Mouse (Mus musculus) spleen, adult 12 weeks (tissue): ENCODE data around the gene Drosha.

Source experiments
- DNase-seq: peaks from one replicate; pipeline ENCODE4 v3.0.0; 2022; ENCODE audit warnings: low spot score

The Drosha gene

DNA sequence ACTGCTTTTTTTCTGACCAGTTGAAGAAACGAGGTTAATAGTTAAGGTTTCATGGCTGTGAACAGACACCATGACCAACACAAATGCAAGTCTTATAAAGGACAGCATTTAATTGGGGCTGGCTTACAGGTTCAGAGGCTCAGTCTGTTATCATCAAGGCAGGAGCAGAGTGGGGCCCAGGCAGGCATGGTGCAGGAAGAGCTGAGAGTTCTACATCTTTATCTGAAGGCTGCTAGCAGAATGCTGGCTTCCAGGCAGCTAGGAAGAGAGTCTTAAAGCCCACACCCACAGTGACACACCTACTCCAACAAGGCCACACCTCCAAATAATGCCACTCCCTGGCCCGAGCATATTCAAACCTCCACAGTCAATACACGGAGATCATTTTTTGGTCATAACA is 112.7 kb downstream of the Drosha start:
- DNase-seq = peak; percentile 2

DNA sequence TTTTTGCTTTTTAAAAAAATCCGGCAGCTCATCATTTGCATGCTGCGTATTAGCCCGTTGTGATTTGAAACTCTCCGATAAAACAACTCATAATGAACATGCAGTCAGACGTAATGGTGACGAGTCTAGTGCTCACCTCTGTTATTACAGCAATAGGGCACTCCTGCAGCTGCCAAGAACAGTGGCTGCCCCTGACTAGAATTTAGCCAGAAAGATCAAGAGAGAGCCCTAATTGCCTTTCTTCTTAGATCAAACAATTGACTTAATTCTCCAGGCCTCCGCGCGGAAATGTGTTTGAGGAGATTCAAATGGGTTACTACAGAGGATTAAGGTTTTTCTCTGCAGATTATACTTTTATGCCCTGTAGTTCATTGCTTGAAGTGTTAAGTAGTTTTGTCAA is 116.5 kb downstream of the Drosha start:
- DNase-seq = no peak

DNA sequence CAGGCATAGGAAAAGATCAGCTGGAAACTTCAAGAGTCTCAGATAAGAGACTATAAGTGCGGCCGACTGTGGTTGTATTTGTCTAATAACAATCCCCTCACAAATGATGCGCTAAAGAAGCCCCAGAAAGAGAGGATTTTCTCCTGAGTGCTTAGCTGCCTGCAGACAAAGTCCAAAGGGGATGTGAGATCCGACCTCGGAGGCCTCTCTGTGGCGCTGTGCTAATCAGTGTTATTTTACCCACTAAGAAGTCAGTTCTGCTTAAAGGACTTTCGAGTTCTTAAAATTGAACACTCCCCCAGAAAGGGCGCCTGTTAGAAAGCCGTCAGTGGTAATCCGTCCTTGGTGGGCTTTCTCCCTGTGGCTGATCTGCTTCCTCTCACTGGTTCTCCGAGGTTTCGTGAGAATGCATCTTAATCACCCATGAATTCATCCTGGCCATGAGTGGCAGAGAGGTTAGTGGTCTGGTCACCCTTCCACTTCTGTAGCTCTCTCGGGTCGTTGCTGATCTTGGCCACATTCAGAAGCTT is 117.1 kb downstream of the Drosha start:
- no peak for DNase-seq

DNA sequence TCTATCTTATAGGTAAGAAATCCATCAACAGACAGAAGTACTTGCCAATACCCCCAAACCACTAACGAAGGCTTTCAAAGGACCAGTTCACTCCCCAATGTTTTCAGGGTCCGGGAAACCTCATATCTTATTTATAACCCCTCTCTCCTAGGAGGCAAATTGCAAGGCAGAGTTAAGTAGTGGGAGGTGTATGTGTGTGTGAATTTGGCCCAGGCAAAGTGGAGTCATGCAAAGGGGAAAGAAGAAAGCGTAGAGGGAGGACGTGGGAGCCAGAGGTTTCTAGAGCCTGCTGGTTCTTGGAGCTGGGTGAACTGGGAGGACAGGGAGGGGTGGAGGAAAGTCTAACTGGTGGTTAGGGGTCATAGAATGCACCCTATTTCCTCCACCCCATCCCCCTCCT is 117.8 kb downstream of the Drosha start:
- no peak for DNase-seq

DNA sequence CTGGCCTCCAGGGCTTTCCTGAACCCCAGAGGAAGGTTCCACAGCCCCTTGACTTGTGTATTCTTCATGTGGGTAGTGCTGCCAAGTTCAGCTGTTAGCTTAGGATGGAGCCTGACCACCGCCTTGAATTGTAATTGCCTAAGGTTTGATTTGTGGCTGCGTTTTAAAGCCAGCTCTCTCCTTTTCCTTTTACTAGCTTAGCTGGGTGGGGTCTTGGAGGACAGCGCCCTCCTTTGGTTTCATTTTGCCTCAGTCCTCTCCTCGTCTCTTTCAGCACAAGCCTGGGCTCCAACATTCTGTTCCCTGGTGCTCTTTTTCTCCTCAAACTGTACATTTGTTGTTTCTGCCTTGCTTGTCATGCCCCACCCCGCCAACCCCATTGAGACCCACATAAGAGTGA is 133.4 kb downstream of the Drosha start:
- DNase-seq = no peak

DNA sequence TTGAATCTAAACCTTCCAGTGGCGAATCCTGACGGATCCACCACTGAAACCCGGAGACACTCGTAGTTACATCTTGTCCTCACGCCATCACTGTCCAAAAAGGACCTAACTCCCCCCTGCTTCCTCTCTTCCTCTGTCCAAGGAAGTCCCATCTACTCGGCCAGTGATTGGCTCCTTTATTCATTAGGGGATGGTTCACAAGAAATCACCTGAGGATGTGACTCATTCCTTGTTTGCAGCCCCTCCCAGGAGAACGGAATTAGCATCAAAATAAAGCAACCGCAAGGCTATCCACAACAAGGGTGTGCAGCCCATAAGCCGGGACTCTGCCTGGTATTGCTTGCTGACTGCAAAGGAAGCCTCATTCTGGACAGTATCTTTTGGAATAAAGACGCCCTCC is 137.6 kb downstream of the Drosha start:
- no peak for DNase-seq

DNA sequence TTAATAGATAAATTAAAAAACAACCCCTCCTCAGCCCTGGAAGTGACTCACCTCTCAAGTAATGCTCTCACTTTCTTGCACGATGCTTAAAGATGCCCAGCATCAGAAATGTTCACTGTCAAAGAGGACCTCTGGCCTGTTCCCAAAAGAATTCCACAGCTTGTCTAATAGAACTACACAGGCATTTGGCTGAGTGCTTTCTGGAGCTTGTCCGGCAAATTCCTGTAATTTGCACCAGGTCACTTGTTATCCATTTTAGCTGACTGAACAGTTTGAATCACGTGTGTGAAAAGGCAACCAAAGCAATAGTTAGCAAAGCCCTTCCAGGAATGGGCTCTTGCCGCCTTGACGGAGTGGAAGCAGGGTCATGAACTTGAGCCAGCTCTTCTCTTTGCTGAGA is 140.6 kb downstream of the Drosha start:
- no peak for DNase-seq

DNA sequence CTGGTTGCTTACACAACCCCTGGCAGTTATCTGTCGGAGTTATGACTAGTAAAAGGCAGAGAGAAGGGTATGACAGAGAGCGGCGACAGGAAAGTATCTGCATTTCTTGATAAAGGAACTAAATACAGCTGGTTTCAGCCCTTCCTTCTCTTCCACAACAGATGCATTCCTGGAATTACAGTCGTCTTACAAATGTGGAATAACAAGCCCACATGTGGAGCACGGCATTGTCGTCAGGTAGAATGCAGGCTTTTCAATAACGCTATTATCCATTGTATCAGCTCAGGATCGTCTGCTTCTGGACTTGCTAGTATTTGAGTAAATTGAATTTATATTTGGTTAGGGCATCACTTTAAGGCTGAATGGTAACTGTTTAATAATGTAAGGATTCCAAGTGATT is 144.2 kb downstream of the Drosha start:
- no peak for DNase-seq

DNA sequence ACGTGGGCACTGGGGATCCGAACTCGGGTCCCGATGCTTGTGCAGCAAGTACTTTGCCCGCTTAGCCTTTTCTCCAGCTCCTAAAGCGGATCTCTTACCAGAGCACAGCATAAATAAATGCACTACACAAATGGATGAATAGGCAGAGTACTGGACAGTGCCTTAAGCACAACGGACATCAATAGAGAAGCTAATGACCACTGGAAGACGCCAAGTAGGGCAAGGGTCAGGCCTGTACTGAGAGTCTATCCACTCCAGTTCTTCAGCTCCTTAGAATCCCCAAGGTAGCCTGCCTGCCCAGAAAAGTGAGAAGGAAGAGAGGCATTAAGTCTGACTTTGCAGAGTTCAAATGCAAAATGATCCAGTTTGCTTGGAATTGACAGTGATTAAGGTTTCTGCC is 147.8 kb downstream of the Drosha start:
- DNase-seq = no peak
